Mouse (Mus musculus) thymus, adult 2 months (tissue): ENCODE measurements around the gene Slco4a1.

Source experiments
- CTCF ChIP-seq: fragments of 200-500 bp; IDR thresholded peaks from 2 replicates; pipeline ENCODE4 v1.5.1; 2012; ENCODE audit warnings: mild to moderate bottlenecking, control low read depth, low read length, moderate library complexity, borderline replicate concordance; ENCODE audit not compliant: control insufficient read depth, poor library complexity, insufficient read depth; ENCODE audit errors: extremely low read depth
- POLR2A ChIP-seq: fragments of 200-500 bp; IDR thresholded peaks from 2 replicates; pipeline ENCODE4 v1.6.1; 2012; ENCODE audit warnings: mild to moderate bottlenecking, low read length, control low read depth, moderate library complexity; ENCODE audit not compliant: control insufficient read depth, poor library complexity, insufficient read depth; ENCODE audit errors: extremely low read depth

DNA sequence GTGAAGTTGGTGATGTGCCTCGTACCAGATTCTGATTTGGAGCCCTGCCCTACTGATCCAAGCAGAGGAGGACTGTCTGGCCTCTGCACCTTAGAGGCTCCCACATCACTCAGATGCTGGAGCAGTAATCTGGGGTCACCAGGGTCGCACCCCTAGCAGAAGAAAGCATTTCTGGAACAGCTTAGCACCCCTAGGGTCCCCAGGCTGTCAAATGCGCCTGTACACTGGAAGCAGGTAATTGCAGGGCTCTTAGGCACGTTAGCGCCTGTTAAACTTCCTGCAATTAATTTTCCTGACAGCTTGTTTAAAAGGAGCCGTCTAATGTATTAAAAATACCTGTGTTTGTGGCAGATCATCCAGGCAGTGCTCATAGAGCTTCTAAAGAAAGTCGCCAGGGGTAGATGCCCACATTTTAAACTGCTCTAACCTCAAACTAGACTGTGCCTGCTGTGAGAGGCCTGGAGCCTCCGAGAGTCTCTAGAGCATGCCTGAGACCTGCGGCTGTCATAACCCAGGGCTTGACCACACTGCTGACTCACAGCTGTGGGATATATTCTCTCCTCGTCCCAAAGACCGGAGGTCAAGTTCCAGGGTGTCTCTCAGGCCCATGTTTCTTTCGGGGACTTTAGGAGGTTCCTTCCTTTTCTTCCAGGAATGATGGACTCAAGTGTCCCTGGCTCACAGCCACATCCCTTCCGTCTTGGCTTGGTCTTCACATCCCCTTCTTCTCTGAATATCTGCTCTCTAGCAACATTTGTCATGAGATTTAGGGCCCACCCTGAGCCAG is 56.0 kb downstream of the Slco4a1 start:
- TF ChIP-seq CTCF (no peak), POLR2A (no peak)
